Mouse (Mus musculus) limb, embryonic 11.5 days (tissue): Measurements from ENCODE around the gene Glmn. TPM values are rescaled to one million over a fixed set of nuclear protein-coding genes. Genes with fewer than 3 reads are reported as not detected.

Source experiments
- ATAC-seq: fragments of 200-750 bp; cut with Nextera tagmentation; 2 replicates; pipeline ENCODE4 v1.8.0; 2017; ENCODE audit warnings: low read depth; ENCODE audit not compliant: insufficient number of reproducible peaks, low FRiP score, low TSS enrichment
- DNase-seq: peaks from one replicate; pipeline ENCODE4 v3.0.0-alpha.2; 2015; ENCODE audit warnings: low spot score
- H3K27ac ChIP-seq: fragments of 300-500 bp; sonication (generic); replicated peaks from 2 replicates; pipeline ENCODE4 v1.5.1; 2014; ENCODE audit warnings: low read depth, mild to moderate bottlenecking, low read length
- H3K27me3 ChIP-seq: fragments of 300-500 bp; sonication (generic); 2 replicates; pipeline ENCODE4 v1.6.1; 2014; ENCODE audit warnings: mild to moderate bottlenecking, low read length, mixed read lengths; ENCODE audit not compliant: control insufficient read depth, insufficient read depth
- H3K36me3 ChIP-seq: fragments of 300-500 bp; sonication (generic); 2 replicates; pipeline ENCODE4 v1.6.1; 2014; ENCODE audit warnings: mild to moderate bottlenecking, low read length, moderate library complexity, mixed read lengths; ENCODE audit not compliant: control insufficient read depth, insufficient read depth
- H3K4me1 ChIP-seq: fragments of 300-500 bp; sonication (generic); 2 replicates; pipeline ENCODE4 v1.6.1; 2014; ENCODE audit warnings: low read length, mixed read lengths; ENCODE audit not compliant: control insufficient read depth, insufficient read depth
- H3K4me2 ChIP-seq: fragments of 300-500 bp; sonication (generic); 2 replicates; pipeline ENCODE4 v1.6.1; 2014; ENCODE audit warnings: low read depth, mild to moderate bottlenecking, moderate library complexity; ENCODE audit not compliant: severe bottlenecking
- H3K4me3 ChIP-seq: fragments of 300-500 bp; sonication (generic); 2 replicates; pipeline ENCODE4 v1.5.1; 2014; ENCODE audit warnings: low read depth, low read length
- H3K9ac ChIP-seq: fragments of 300-500 bp; sonication (generic); 2 replicates; pipeline ENCODE4 v1.6.1; 2014; ENCODE audit warnings: mild to moderate bottlenecking, low read length
- H3K9me3 ChIP-seq: fragments of 300-500 bp; sonication (generic); 2 replicates; pipeline ENCODE4 v1.6.1; 2016; ENCODE audit warnings: low read length; ENCODE audit not compliant: control insufficient read depth
- WGBS: fragments of 180-500 bp; shearing (Covaris S2); extraction: QIAGEN DNeasy Blood & Tissue Kit; methylation state at CpG from one replicate; pipeline ENCODE4 v1.1.7; 2014; 5-methylcytosine and 5-hydroxymethylcytosine counted together
- polyA plus RNA-seq: library from polyadenylated mRNA; unstranded; fragments of >200 nt; fragmentation: Nextera tagmentation; extraction: Ambion mirVana; gene quantifications from 2 replicates; pipeline ENCODE4 v1.2.1, GENCODE M21; 2014

Glmn gene
- 42.2 and 42.5 TPM in 2 replicates for polyA plus RNA-seq

GRCm38 (mm10) chr5:107597301-107598077 lies at the start of gene Glmn, which contains the start of gene Rpap2:
Gene Glmn (minus strand): TSS chr5:107597888.
Gene Rpap2 (plus strand): TSS chr5:107597373.
- H3K4me2 ChIP-seq, result peak within 1 kb of the TSS; percentile 72
- peak; percentile 91 for DNase-seq
- under 1% methylated on average over 47 of the region's 64 CpGs for WGBS
- peak within 1 kb of the TSS; percentile 67 for H3K4me3 ChIP-seq
- no peaks in the 10 kb centered on the region for H3K27me3 ChIP-seq
- peak within 1 kb of the TSS; percentile 65; the same call in 1 of the 2 replicates for H3K27ac ChIP-seq
- H3K36me3 ChIP-seq, result no peaks in the 10 kb centered on the region
- peak; percentile 96 for ATAC-seq
- peak within 1 kb of the TSS; percentile 87 for H3K9ac ChIP-seq
- no peaks in the 10 kb centered on the region for H3K9me3 ChIP-seq
- H3K4me1 ChIP-seq, result no peaks in the 10 kb centered on the region

DNA sequence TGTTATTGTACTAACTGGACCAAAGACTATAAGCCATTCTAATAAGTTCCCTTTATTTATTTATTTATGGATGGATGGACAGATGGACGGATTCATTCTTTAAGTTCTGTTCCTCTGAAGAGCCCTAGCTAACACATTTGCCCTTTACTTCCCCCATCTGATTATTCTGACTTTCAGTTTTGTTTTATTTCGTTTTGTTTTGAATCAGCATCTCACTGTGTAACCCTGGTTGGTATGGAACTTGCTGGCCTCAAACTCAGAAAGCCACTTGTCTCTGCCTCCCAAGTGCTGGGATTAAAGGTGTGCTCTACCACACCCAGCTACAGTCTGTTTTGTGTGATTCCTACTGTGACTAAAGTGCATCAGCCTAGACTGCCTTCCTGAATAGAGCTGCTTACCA lies 48.2 kb upstream of the Glmn start:
- no peak overlapping the region for H3K9ac ChIP-seq
- H3K4me2 ChIP-seq, result no peak overlapping the region
- no peaks in the 10 kb centered on the region for H3K9me3 ChIP-seq
- no peak overlapping the region for H3K4me3 ChIP-seq
- H3K27ac ChIP-seq, result no peak overlapping the region
- no peak for DNase-seq
- no peaks in the 10 kb centered on the region for H3K27me3 ChIP-seq
- H3K4me1 ChIP-seq, result no peaks in the 10 kb centered on the region
- H3K36me3 ChIP-seq, result no peaks in the 10 kb centered on the region
- WGBS, result 92% methylated on average over 2 of the region's 2 CpGs
- ATAC-seq, result no peak

DNA sequence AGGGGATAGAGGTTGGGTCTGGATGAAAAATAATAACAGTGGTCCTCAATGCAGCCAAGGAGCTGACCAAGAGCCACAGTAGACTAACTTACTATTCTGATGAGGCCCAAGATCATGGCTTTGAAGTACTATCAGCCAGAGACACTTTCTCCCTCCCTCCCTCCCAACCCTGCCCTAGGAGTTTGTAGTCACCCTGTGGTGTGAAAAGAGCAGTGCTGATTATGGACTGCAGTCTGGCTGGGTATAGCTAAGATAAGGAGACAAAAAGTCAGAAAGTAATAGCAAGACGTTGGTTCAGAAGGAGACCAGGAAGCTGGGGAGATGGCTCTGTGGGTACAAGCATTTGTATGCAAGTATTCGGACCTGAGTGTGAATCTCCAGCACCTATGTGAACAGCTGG lies 46.9 kb upstream of the Glmn start:
- Histone ChIP-seq H3K27me3 (no peaks in the 10 kb centered on the region), H3K4me3 (no peak overlapping the region), H3K36me3 (no peaks in the 10 kb centered on the region), H3K27ac (no peak overlapping the region), H3K9ac (no peak overlapping the region), H3K4me1 (no peaks in the 10 kb centered on the region), H3K4me2 (no peak overlapping the region), H3K9me3 (no peaks in the 10 kb centered on the region)
- 98% methylated on average over 2 of the region's 2 CpGs for WGBS
- no peak for ATAC-seq
- DNase-seq, result no peak

DNA sequence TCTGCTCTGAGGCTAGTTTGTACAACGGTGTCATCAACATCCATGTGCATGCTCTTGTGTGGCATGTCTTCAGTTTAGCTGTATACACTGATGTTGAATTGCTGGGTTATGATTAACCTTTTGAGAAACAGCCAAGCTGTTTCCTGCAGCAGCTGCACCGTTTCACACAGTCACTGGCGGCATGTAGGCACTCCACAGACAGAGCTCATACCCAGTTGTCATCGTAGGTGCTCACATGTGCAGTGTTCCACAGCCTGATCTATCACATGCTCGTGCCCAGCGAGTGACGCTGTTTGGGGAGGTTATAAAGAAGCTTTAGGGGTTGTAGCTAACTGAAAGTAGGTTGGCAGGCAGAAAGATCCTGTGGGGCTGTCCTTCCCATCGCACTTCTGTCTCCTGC lies 40.7 kb upstream of the Glmn start:
- no peak overlapping the region for H3K27ac ChIP-seq
- H3K4me2 ChIP-seq, result no peak overlapping the region
- H3K36me3 ChIP-seq, result no peaks in the 10 kb centered on the region
- H3K4me3 ChIP-seq, result no peak overlapping the region
- no peaks in the 10 kb centered on the region for H3K4me1 ChIP-seq
- DNase-seq (no peak), ATAC-seq (no peak)
- no peak overlapping the region for H3K9ac ChIP-seq
- no peaks in the 10 kb centered on the region for H3K9me3 ChIP-seq
- H3K27me3 ChIP-seq, result no peaks in the 10 kb centered on the region
- WGBS, result 92% methylated on average over 8 of the region's 8 CpGs

GRCm38 (mm10) chr5:107637106-107637505 lies 39.4 kb upstream of the Glmn start:
- Histone ChIP-seq H3K27me3 (no peaks in the 10 kb centered on the region), H3K9ac (no peak overlapping the region), H3K4me1 (no peaks in the 10 kb centered on the region), H3K4me2 (no peak overlapping the region), H3K4me3 (no peak overlapping the region), H3K27ac (no peak overlapping the region), H3K36me3 (no peaks in the 10 kb centered on the region), H3K9me3 (no peaks in the 10 kb centered on the region)
- ATAC-seq (no peak), DNase-seq (no peak)
- WGBS, result 92% methylated on average over 1 of the region's 1 CpGs

DNA sequence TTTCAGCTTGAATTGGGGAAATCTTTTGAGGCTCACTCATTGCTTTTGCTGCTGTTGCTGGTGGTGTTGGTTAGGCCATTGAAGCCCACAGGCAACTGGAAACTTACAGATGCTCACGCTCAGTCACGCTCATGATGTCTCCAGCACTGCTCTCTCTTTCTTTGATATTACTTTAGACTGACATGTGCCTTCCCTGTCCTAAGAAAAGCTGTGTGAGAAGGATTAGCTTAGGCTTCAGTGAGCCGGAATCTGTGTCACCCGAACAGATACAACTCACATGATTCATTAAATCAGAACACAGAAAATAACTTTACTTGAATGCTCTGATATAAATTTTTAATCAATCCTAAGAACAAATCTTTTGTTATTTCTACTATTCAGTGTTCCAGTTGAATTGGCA lies 36.0 kb upstream of the Glmn start:
- 91% methylated on average over 4 of the region's 4 CpGs for WGBS
- H3K4me1 ChIP-seq, result no peaks in the 10 kb centered on the region
- no peak for ATAC-seq

DNA sequence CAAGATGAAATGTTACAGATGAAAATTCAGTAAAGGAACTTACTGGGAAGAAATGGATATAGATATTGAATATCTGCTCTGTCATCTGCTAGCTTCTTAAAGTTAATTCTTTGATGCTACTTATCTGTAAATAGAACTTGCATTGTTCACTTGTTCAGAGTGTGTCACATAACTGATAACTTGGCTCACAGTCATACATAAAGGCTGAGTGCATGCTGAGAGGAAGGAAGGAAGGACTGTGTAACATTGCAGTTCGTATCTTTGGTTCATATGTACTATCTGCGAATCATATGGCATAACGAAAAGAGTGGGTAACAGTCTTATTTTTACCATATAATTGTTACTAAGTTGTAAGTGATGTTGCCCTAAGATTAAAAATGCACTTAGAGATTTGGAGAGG lies 23.6 kb upstream of the Glmn start:
- Histone ChIP-seq H3K9me3 (no peaks in the 10 kb centered on the region), H3K4me2 (no peak overlapping the region), H3K36me3 (no peaks in the 10 kb centered on the region; the same call in 1 of the 2 replicates), H3K27me3 (no peaks in the 10 kb centered on the region), H3K4me3 (no peak overlapping the region), H3K27ac (no peak overlapping the region), H3K4me1 (no peaks in the 10 kb centered on the region), H3K9ac (no peak overlapping the region)
- DNase-seq (no peak), ATAC-seq (no peak)
- 98% methylated on average over 3 of the region's 3 CpGs for WGBS

More for the DNA sequence above, 36.0 kb upstream of the Glmn start:
- Histone ChIP-seq H3K4me2 (no peak overlapping the region), H3K4me3 (no peak overlapping the region), H3K36me3 (no peaks in the 10 kb centered on the region), H3K9me3 (no peaks in the 10 kb centered on the region), H3K27ac (no peak overlapping the region), H3K27me3 (no peaks in the 10 kb centered on the region), H3K9ac (no peak overlapping the region)
- no peak for DNase-seq

- Histone ChIP-seq H3K4me3 (no peak overlapping the region), H3K27me3 (no peaks in the 10 kb centered on the region), H3K36me3 (no peaks in the 10 kb centered on the region; the same call in 1 of the 2 replicates), H3K9ac (no peak overlapping the region), H3K9me3 (no peaks in the 10 kb centered on the region), H3K27ac (no peak overlapping the region), H3K4me2 (no peak overlapping the region), H3K4me1 (no peaks in the 10 kb centered on the region)
- ATAC-seq (no peak), DNase-seq (no peak)
- WGBS, result 85% methylated on average over 6 of the region's 6 CpGs
These were observed 20.3 kb upstream of the Glmn start for GRCm38 (mm10) chr5:107617986-107618385.
